ENCODE assay signal across 22 mouse cellular contexts in genomic region chr2:37531639-37532038, GRCm38 (mm10).
"Had no signal": no experiment of that assay in that cellular context is flagged by ENCODE, and none has a peak within 500 bp of the region (broad histone marks: within the 10 kb centered on the region; RNA-seq: fewer than 3 reads in every experiment).

No protein-coding gene starts in this region.

- DNase-seq: kidney, adult 11 months; kidney, adult 8-10 months; kidney, postnatal 14 days; kidney, postnatal 4 days; layer of hippocampus, adult 9-11 months; lung, adult 2 months; lung, postnatal 14 days; lung, postnatal 4 days; right cerebral cortex, adult 18-20 months; right cerebral cortex, postnatal 14 days; right cerebral cortex, postnatal 4 days; thymus, adult 2 months; thymus, postnatal 14 days; thymus, postnatal 4 days had no signal

- H3K4me3 ChIP-seq: kidney, embryonic 15.5 days; layer of hippocampus, adult 2 months; liver, embryonic 15.5 days; midbrain, embryonic 12.5 days; midbrain, embryonic 15.5 days; neural tube, embryonic 12.5 days; neural tube, embryonic 15.5 days had no signal

- ATAC-seq: midbrain, embryonic 15.5 days had no signal

- H3K4me2 ChIP-seq: kidney, embryonic 15.5 days; liver, embryonic 15.5 days; midbrain, embryonic 12.5 days; midbrain, embryonic 15.5 days; neural tube, embryonic 12.5 days; neural tube, embryonic 15.5 days had no signal

- H3K27ac ChIP-seq: kidney, embryonic 15.5 days; layer of hippocampus, adult 2 months; liver, embryonic 15.5 days; midbrain, embryonic 12.5 days; midbrain, embryonic 15.5 days; neural tube, embryonic 12.5 days; neural tube, embryonic 15.5 days; stomach, postnatal 0 days had no signal

- H3K27me3 ChIP-seq: kidney, embryonic 15.5 days; liver, embryonic 15.5 days; midbrain, embryonic 12.5 days; midbrain, embryonic 15.5 days; neural tube, embryonic 12.5 days; neural tube, embryonic 15.5 days had no signal

- H3K9ac ChIP-seq: kidney, embryonic 15.5 days; liver, embryonic 15.5 days; midbrain, embryonic 12.5 days; midbrain, embryonic 15.5 days; neural tube, embryonic 12.5 days; neural tube, embryonic 15.5 days had no signal

- H3K4me1 ChIP-seq: kidney, embryonic 15.5 days; midbrain, embryonic 12.5 days; midbrain, embryonic 15.5 days; neural tube, embryonic 12.5 days; neural tube, embryonic 15.5 days had no signal

- H3K9me3 ChIP-seq: kidney, embryonic 15.5 days; liver, embryonic 15.5 days; midbrain, embryonic 12.5 days; midbrain, embryonic 15.5 days; neural tube, embryonic 12.5 days; neural tube, embryonic 15.5 days had no signal
